Mouse (Mus musculus) midbrain, embryonic 16.5 days (tissue): ENCODE data around the gene Paqr5. TPM values are rescaled to one million over a fixed set of nuclear protein-coding genes. Genes with fewer than 3 reads are reported as not detected.

ENCODE experiments used
- ATAC-seq: fragments of 200-750 bp; cut with Nextera tagmentation; 2 replicates; pipeline ENCODE4 v1.8.0; 2017; ENCODE audit warnings: moderate TSS enrichment
- H3K27ac ChIP-seq: fragments of 300-500 bp; sonication (generic); 2 replicates; pipeline ENCODE4 v1.5.1; 2014; ENCODE audit warnings: mild to moderate bottlenecking, low read length, mixed read lengths
- H3K27me3 ChIP-seq: fragments of 300-500 bp; sonication (generic); 2 replicates; pipeline ENCODE4 v1.6.1; 2014; ENCODE audit warnings: low read depth, low read length, mixed read lengths; ENCODE audit not compliant: control insufficient read depth, insufficient read depth
- H3K36me3 ChIP-seq: fragments of 300-500 bp; sonication (generic); 2 replicates; pipeline ENCODE4 v1.6.1; 2014; ENCODE audit warnings: mild to moderate bottlenecking, low read length, moderate library complexity, mixed read lengths; ENCODE audit not compliant: control insufficient read depth, insufficient read depth
- H3K4me1 ChIP-seq: fragments of 300-500 bp; sonication (generic); 2 replicates; pipeline ENCODE4 v1.6.1; 2014; ENCODE audit warnings: mild to moderate bottlenecking, low read length, mixed read lengths; ENCODE audit not compliant: control insufficient read depth, insufficient read depth
- H3K4me2 ChIP-seq: fragments of 300-500 bp; sonication (generic); 2 replicates; pipeline ENCODE4 v1.6.1; 2014; ENCODE audit warnings: mild to moderate bottlenecking, low read length, mixed read lengths
- H3K4me3 ChIP-seq: fragments of 300-500 bp; sonication (generic); 2 replicates; pipeline ENCODE4 v1.5.1; 2014; ENCODE audit warnings: low read depth, mild to moderate bottlenecking, low read length, moderate library complexity, mixed read lengths
- H3K9ac ChIP-seq: fragments of 300-500 bp; sonication (generic); 2 replicates; pipeline ENCODE4 v1.6.1; 2014; ENCODE audit warnings: low read depth, low read length, mixed read lengths
- H3K9me3 ChIP-seq: fragments of 300-500 bp; sonication (generic); replicated peaks from 2 replicates; pipeline ENCODE4 v1.6.1; 2014; ENCODE audit warnings: mild to moderate bottlenecking, low read length, mixed read lengths; ENCODE audit not compliant: control insufficient read depth, poor library complexity, severe bottlenecking
- WGBS: fragments of 180-500 bp; shearing (Covaris S2); extraction: QIAGEN DNeasy Blood & Tissue Kit; methylation state at CpG from one replicate; pipeline ENCODE4 v1.1.7; 2014; 5-methylcytosine and 5-hydroxymethylcytosine counted together
- polyA plus RNA-seq: library from polyadenylated mRNA; unstranded; fragments of >200 nt; fragmentation: Nextera tagmentation; extraction: Ambion mirVana; gene quantifications from 2 replicates; pipeline ENCODE4 v1.2.1, GENCODE M21; 2015

Paqr5 gene
- polyA plus RNA-seq, 1 experiment from 2014 or later: 0.18 TPM

DNA sequence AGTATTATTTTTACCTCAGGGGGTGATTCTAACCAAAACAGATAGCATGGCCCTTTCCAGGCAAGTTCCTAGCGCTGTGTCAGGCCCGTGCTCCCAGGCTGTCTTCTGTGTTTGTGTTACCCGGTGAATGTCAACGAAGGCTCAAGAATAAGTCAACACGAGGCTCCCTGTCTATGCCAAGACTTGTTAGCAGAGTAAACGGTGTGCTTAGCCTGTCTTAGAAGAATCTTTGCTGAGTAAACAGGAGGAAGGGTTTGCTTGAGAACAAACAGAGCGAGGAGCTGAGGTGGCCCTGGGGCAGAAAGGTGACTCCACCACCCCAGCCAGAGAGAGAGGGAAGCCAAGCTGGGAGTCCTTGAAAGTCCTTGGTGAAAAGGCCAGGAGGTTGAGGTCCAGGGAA, 122.5 kb downstream of the Paqr5 start:
- WGBS: 74% methylated on average over 7 of the region's 7 CpGs
- H3K9me3 ChIP-seq: no peaks in the 10 kb centered on the region
- ATAC-seq: no peak
- no peaks in the 10 kb centered on the region for H3K27me3 ChIP-seq
- H3K4me2 ChIP-seq: no peak overlapping the region
- H3K27ac ChIP-seq: no peak overlapping the region
- no peak overlapping the region for H3K4me3 ChIP-seq
- H3K4me1 ChIP-seq: peaks cover 15% of the 10 kb centered on the region
- no peaks in the 10 kb centered on the region for H3K36me3 ChIP-seq
- no peak overlapping the region for H3K9ac ChIP-seq

Other genes starting within 250 kb of the Paqr5 start
- gene Rplp1, start 112.3 kb downstream of the Paqr5 start, polyA plus RNA-seq: 818 and 819 TPM in 2 replicates
- 10.1 and 12.9 TPM in 2 replicates for gene Kif23, start 80.1 kb downstream of the Paqr5 start, polyA plus RNA-seq
- 21.0 and 22.1 TPM in 2 replicates for gene Glce, start 95.8 kb upstream of the Paqr5 start, polyA plus RNA-seq